28 mouse cellular contexts compared by ENCODE assay signal in the genomic region with DNA sequence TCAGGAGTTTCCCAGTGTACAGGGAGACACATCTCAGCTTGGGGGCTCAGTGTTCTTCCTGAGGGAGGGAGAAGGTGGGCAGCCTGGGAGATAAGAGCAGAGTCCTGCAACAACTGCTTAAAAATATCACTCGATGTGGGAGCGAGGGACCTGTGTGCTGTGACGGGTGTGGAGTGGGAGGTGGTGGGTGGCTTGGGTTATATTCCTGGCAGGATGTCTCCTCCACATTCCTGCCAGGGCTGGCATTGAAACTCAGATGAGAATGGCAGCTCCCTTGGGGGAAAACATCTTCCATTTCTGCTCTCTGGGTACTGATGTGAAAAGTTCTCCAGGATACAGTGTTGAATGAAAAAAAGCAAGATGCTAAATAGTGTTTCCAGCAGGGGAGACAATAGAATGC. TPM values are rescaled to one million over a fixed set of nuclear protein-coding genes. Genes with fewer than 3 reads are reported as not detected.
DNase-seq lines count a peak whose midpoint lies in the region; ATAC-seq and TF ChIP-seq lines count a peak whose summit lies in the region.
"Had no signal": no experiment of that assay in that cellular context is flagged by ENCODE, and none has a peak within 500 bp of the region (broad histone marks: within the 10 kb centered on the region; RNA-seq: fewer than 3 reads in every experiment).

No protein-coding gene starts in this region.

- no peak for ATAC-seq in limb, embryonic 13.5 days (ENCODE audit: low FRiP score, low read depth)
- ATAC-seq: CD4-positive, CD25-positive, alpha-beta regulatory T cell, adult 4 months; forebrain, embryonic 14.5 days; lung, postnatal 0 days; midbrain, embryonic 16.5 days had no signal

- no peak for TF ChIP-seq POLR2A in kidney, adult 2 months (IDR thresholded peaks at IDR 0.05; ENCODE audit: low read depth, low read length)

- 0 out of 2 replicates have a peak overlapping the region, but pooled peaks have one; percentile 9 for H3K4me2 ChIP-seq in limb, embryonic 13.5 days (replicated peaks)
- H3K4me2 ChIP-seq: heart, embryonic 11.5 days; hindbrain, embryonic 15.5 days; neural tube, embryonic 13.5 days; stomach, embryonic 15.5 days had no signal

- intact Hi-C loops in left cerebral cortex, postnatal 36 days (cut with DNase I) = no loop called here

- H3K9ac ChIP-seq in limb, embryonic 13.5 days = no peak overlapping the region
- H3K9ac ChIP-seq: embryonic facial prominence, embryonic 15.5 days; hindbrain, embryonic 15.5 days; neural tube, embryonic 13.5 days; stomach, embryonic 15.5 days had no signal

- H3K27ac ChIP-seq in kidney, adult 2 months (ENCODE audit: insufficient read depth, low read depth, low read length) = 0 out of 2 replicates have a peak overlapping the region, but pooled peaks have one; percentile 6
- H3K27ac ChIP-seq in limb, embryonic 13.5 days = no peak overlapping the region
- H3K27ac ChIP-seq in limb, embryonic 10.5 days = no peak overlapping the region
- H3K27ac ChIP-seq: embryonic facial prominence, embryonic 15.5 days; gastrocnemius, adult 2 months; hindbrain, embryonic 15.5 days; macrophage; midbrain, embryonic 10.5 days; neural tube, embryonic 13.5 days; stomach, embryonic 15.5 days had no signal

- 62% methylated on average over 3 of the region's 3 CpGs for WGBS in kidney, adult 2 months
- WGBS in limb, embryonic 13.5 days = 87% methylated on average over 3 of the region's 3 CpGs
- WGBS in limb, embryonic 10.5 days = 93% methylated on average over 3 of the region's 3 CpGs

- H3K4me1 ChIP-seq in kidney, adult 2 months (ENCODE audit: control insufficient read depth, insufficient read depth, low read length) = peaks cover 22% of the 10 kb centered on the region; the same call in 1 of the 2 replicates
- H3K4me1 ChIP-seq in limb, embryonic 13.5 days = peaks cover 64% of the 10 kb centered on the region
- peaks cover 31% of the 10 kb centered on the region for H3K4me1 ChIP-seq in limb, embryonic 10.5 days

- no peaks in the 10 kb centered on the region; the same call in 1 of the 2 replicates for H3K36me3 ChIP-seq in kidney, adult 2 months (ENCODE audit: control insufficient read depth, insufficient read depth, low read length)
- H3K36me3 ChIP-seq in limb, embryonic 13.5 days = peaks cover 4% of the 10 kb centered on the region; the same call in 1 of the 2 replicates
- H3K36me3 ChIP-seq in limb, embryonic 10.5 days = no peaks in the 10 kb centered on the region
- H3K36me3 ChIP-seq: embryonic facial prominence, embryonic 15.5 days; hindbrain, embryonic 15.5 days; midbrain, embryonic 10.5 days; neural tube, embryonic 13.5 days; stomach, embryonic 15.5 days had no signal

- TF ChIP-seq CTCF in kidney, adult 2 months (conservative IDR thresholded peaks at IDR 0.05; ENCODE audit: insufficient read depth, insufficient read length, low read depth, low read length) = no peak

- H3K9me3 ChIP-seq in limb, embryonic 13.5 days = no peaks in the 10 kb centered on the region
- H3K9me3 ChIP-seq in limb, embryonic 10.5 days (replicated peaks) = no peaks in the 10 kb centered on the region
- H3K9me3 ChIP-seq: embryonic facial prominence, embryonic 15.5 days; hindbrain, embryonic 15.5 days; midbrain, embryonic 10.5 days; neural tube, embryonic 13.5 days; stomach, embryonic 15.5 days had no signal

- DNase-seq in kidney, adult 2 months = no peak
- no peak for DNase-seq in kidney, postnatal 25 days
- no peak for DNase-seq in limb, embryonic 10.5 days (ENCODE audit: low spot score)
- DNase-seq in layer of hippocampus, adult 8-10 months (ENCODE audit: low spot score in 2 of 2) = peak; percentile 59 to 67
- DNase-seq in left cerebral cortex, postnatal 36 days (ENCODE audit: low spot score in 2 of 2) = peak; percentile 51 to 74
- DNase-seq in spleen, postnatal 4 days (ENCODE audit: low spot score in 2 of 2) = no peak
- no peak for DNase-seq in gastrocnemius, postnatal 25 days
- DNase-seq: adrenal gland, postnatal 14 days; cerebellum, adult 9-11 months; gastrocnemius, adult 2 months; kidney, adult 8-10 months; kidney, postnatal 36 days; thymus, adult 2 months; thymus, postnatal 4 days had no signal

- no peaks in the 10 kb centered on the region for H3K27me3 ChIP-seq in kidney, adult 2 months (replicated peaks; ENCODE audit: control insufficient read depth, insufficient read depth, low read length)
- 0 out of 2 replicates have a peak, but pooled peaks cover 7% of the 10 kb centered on the region for H3K27me3 ChIP-seq in limb, embryonic 13.5 days
- peaks cover 42% of the 10 kb centered on the region for H3K27me3 ChIP-seq in limb, embryonic 10.5 days (ENCODE audit: low read depth, poor library complexity, severe bottlenecking)
- H3K27me3 ChIP-seq: embryonic facial prominence, embryonic 15.5 days; stomach, embryonic 15.5 days had no signal

- no peak overlapping the region for H3K4me3 ChIP-seq in kidney, adult 2 months (ENCODE audit: insufficient read depth, low read depth, low read length)
- H3K4me3 ChIP-seq in limb, embryonic 13.5 days = no peak overlapping the region
- H3K4me3 ChIP-seq in limb, embryonic 10.5 days = no peak overlapping the region
- H3K4me3 ChIP-seq: embryonic facial prominence, embryonic 15.5 days; gastrocnemius, adult 2 months; hindbrain, embryonic 15.5 days; midbrain, embryonic 10.5 days; myocyte; neural tube, embryonic 13.5 days; stomach, embryonic 15.5 days had no signal

RNA-seq across cellular contexts. Expression of gene Car12, which starts 3.0 kb away (rescaled TPM):
- 295 and 328 TPM in 2 replicates for polyA plus RNA-seq in kidney, adult 2 months (2012; rRNA removed)
- 17.6 and 21.9 TPM in 2 replicates for polyA plus RNA-seq in limb, embryonic 13.5 days (2015; fragmentation: Nextera tagmentation; extraction: Ambion mirVana)
- 4.3 and 5.2 TPM in 2 replicates for polyA plus RNA-seq in limb, embryonic 10.5 days (2016; fragmentation: Nextera tagmentation; extraction: Ambion mirVana)
- total RNA-seq in layer of hippocampus, adult 8-10 months (2022) = 10 to 100 TPM; 33.8 to 56.2 (median 43.3) TPM
- total RNA-seq in left cerebral cortex, postnatal 36 days (2021) = 10 to 100 TPM in 1 of 2 experiments, 1 to 10 TPM in 1; 8.7 to 15.4 TPM
- under 1 TPM; 0.08 to 0.19 TPM for total RNA-seq in gastrocnemius, postnatal 25 days (2021)
- total RNA-seq: liver, adult 2 months had no signal
- polyA plus RNA-seq: liver, adult 2 months had no signal

Comparison
In these comparisons a context has a peak if more than half of its experiments do, and no peak if none do; other contexts are left out.
1. DNase-seq: peak in layer of hippocampus, adult 8-10 months (2 of 2) and left cerebral cortex, postnatal 36 days (2 of 2); none in kidney, adult 2 months (single experiment), kidney, postnatal 25 days (0 of 2), limb, embryonic 10.5 days (single experiment), spleen, postnatal 4 days (0 of 2) and gastrocnemius, postnatal 25 days (single experiment).
2. RNA of gene Car12, which starts 3.0 kb away (total RNA-seq): 33.8 to 56.2 TPM in layer of hippocampus, adult 8-10 months and 8.7 to 15.4 TPM in left cerebral cortex, postnatal 36 days; 0.08 to 0.19 TPM in gastrocnemius, postnatal 25 days; every median in the first group is over 4 times any median in the second.